Mouse (Mus musculus): ENCODE measurements around the gene Taf8.

GRCm38 (mm10) chr17:47542061-47542460 is 40.0 kb upstream of the Taf8 start:
- TF ChIP-seq CTCF (IDR thresholded peaks at IDR 0.05; ENCODE audit: insufficient read depth, low read depth, low read length): no peak
- TF ChIP-seq POLR2A (IDR thresholded peaks at IDR 0.05; ENCODE audit: insufficient read depth, low read depth, low read length): no peak

Measured in olfactory bulb, adult 2 months (tissue).